Mouse (Mus musculus) lung, postnatal 10 days (tissue): ENCODE measurements at regions not wholly inside any gene's neighbourhood (a gene's known extent, or its start where the extent isn't known, plus 50 kb on each side); places are given as distances from the start of the nearest gene placed in this dataset.

ENCODE experiments used
- DNase-seq: peaks from one replicate; pipeline ENCODE4 v3.0.0; 2021

DNA sequence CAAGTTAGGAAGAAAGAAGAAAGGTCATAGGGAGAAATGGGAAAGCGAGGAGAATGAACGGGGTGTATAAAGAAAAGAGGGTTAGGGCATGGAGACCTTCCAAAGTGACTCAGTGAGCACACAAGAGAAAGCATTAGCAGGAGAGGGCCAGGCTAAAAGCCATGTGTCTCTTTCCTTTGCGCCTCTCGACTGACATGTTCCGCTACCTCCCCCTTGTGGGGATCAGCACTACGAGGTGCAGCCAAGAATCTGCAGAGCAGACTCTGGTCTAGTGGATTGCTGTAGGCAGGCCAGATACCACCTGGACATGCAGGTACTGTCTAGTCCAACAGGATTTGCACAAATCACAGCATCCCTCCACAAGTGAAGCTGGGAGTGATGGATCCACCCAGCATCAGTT, 54.0 kb downstream of the Kcna5 start:
- DNase-seq, result peak; percentile 49

DNA sequence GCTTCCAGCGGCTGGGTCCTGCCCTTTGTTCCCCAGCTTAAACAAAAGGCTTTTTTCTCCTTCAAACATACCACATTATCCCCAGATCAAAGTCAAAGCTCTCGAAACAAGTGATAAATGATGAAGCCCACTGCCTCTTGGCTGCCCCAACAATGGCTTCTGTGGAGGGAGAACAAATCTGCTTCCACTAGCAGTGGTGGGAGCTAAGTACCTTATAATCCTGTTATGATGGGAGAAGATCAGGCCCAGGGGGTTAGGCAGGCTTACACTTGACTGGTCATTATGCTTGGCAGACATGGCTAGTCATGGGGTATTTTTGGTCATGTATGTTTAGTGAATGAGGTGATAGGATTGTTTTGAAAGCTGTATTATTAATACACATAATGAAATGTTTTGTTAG, 57.7 kb downstream of the Kcna5 start:
- no peak for DNase-seq

DNA sequence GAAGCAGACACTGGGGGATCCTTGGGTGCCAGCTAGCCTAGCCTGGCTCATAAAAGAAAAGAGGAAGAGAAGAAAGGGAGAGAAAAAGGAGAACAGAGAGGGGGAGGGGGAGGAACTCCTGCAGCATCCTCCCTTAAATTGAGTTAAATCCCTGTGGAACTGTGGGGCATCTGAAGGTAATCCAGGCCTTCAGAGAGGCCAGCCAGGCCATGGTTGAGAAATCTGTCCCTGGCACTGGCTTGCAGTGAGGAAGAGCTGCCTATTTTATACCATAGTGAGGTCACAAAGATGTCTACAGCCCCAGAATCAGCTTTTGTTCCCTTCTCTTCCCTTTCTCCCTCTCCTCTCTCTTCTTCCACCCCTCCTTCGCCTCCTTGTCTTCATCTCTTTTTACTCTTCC, 58.5 kb downstream of the Kcna5 start:
- no peak for DNase-seq

DNA sequence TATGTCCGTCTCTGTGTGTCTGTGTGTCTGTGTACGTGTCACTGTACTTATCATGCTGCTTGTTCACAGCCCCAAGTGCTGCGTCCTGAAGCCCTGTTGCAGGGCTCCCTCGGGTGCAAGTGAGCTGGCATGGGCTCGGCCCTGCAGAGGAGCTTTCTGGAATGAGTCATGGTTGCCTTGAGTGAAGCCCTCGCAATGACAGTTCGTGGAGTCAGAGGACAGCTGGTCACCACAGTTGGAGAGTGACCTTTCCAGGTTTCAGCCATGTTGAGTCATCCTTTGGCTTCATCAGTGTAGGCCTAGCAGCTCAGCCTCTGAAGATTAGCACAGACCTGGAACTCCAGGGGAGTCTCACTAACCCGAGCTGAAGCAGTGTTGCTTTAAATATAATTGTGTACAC, 59.7 kb downstream of the Kcna5 start:
- no peak for DNase-seq

DNA sequence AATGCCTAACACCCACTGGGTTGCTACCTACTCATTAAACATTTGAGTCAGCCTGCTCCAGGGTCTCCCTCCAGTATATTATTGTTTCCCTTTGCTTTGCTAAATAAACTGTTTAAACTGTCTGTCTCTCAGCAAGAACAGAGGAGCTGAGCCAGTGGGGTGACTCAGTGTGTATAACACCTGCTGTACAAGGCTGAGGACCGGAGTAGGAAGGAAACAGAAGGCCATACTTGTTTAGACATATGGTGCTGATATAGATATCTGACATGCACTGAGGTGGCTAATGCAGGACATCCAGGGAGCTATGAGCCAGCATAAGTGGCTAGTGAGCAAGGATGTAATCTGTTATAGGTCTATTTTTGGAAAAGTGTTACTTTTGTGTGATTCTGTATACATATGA, 81.5 kb downstream of the Kcna5 start:
- no peak for DNase-seq

DNA sequence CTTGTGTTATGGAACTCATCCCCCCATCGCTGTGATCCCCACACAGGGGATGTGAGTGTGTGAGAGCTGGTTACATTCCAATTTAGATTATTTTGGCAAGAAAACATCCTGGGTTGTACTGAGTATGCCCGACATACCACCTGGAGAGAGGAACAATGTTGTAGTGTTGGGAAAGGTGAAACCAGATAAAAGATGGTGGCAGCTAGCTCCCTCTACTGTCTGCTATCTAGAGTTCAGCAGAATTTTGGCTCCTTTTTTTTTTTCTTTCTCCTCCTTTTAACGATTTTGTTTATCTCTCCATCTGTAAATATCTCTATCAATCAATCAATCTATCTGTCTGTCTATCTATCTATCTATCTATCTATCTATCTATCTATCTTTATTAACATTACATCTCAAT, 89.7 kb downstream of the Kcna5 start:
- DNase-seq, result no peak

DNA sequence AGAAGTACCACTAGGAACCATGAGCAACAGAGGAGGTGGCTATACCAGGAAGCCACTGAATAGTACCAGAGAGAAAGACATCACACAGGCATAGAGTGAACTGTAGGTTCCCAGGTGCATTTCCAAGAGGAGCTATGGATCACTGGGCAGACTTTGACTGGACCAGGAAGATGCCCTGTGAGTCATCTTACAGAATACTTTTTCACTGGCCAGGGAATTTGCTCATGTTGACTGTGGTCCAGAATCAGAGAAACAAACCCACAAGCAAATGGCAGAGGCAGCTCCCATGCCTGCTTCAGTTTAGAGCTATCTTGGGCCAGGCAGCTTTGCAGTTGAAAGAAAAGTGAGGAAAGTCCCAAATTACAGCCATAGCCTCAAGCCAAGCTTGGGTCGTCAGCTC, 95.0 kb downstream of the Kcna5 start:
- DNase-seq, result no peak

DNA sequence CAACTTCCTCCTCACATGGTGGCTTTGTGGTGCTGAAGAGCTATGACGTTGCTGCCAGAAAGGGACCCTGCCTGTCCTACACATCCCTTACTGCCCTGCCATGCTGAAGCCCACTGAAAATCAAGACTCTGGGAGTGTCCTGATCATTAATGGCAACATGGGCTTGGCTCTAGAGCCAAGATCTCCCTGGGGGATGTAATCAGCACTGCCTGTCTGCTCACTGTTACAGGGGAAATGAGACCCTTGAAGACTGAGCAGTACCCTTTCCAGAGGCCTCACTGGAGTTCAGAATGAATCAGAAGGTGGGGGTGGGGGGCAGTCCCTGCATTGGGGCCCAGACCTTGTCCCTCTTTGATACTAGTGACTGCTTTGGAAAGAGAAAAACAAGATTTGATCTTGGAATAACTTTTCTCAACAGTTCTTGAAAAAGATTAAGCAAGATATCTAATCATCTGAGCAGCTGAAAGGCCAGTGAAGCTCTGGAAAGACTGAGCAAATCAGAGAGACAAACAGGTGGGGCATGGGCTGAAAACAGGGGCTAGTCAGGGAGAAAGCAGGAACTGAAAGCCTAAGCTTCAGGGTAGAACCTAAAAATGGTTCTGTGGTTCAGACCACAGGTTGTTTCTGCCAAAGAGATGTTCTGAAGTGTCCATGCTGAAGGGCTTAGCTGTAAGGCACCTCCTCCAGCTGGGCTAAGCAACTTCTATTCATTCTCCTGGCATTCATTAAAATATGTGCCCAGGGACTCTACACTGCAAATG, 97.1 kb downstream of the Kcna5 start:
- DNase-seq, result no peak

DNA sequence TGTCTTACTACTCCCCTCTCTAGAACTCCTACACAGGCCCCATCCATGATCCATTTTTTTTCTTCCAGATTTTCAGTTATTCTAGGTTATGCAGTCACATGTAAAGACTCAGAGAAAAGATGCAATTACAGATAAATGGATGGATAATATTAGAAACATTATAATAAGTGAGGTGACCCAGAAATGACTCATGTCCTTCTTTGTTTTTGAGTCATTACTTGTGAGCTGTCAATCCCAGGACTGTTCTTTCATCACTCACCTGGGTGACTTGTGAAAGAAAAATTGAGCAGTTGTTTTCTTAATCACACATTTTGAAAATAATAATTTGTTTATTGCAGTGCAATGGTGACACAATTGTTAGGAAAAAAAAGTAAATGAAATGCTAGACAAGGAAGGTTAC, 108.0 kb downstream of the Kcna5 start:
- DNase-seq, result no peak

DNA sequence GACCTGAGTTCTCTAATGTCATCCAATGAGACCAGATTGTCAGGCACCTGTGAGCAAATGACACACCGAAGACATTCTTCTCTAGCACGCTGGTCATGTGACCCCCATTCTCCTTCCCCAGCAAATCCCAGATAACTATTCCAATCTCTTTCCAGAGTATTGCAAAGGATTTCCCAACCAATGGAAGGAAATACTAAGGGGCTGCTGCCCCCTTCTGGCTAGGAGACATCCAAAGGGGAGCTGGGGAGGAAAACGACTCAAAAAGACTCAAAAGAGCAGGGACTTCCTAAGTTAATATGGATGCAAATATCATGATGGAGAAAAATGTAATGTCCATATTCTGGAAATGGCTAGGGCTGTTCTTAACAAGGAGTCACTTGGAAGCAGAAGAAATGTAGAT, 129.5 kb downstream of the Kcna5 start:
- DNase-seq, result peak; percentile 65

DNA sequence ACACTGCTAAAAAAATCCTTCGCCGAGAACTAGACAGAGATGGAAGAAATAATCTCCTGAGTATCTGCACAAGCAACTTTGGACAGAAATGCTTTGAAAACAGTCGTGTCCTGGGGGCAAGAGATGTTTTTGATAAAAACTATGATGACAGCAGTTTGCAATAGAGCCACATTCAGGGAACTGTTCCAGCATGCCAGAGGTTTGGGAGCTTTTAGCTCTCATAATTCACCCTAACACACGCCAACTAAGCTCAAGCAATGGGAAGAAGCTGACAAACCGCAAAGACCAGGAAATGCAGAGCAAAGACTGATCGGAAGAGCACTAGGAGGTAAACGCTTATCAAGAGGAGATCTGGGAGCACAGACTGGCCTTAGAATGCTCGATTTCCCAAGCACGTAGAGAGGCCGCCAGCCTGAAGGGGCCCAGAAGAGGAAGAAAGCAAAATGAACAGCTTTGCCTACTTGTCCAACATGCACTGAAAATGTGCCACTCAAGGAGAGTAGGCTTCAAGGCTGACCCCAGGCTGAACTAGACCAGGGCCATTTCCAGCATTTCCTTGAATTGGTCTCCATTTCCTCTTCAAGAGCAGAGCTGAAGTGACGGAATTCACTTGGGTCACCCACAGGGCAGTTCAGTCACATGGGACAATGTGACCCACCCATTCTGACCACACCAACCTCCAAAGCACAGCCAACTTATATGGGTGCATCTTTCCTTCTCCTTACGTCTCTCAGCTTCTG, 130.7 kb downstream of the Kcna5 start:
- DNase-seq, result peak; percentile 59

DNA sequence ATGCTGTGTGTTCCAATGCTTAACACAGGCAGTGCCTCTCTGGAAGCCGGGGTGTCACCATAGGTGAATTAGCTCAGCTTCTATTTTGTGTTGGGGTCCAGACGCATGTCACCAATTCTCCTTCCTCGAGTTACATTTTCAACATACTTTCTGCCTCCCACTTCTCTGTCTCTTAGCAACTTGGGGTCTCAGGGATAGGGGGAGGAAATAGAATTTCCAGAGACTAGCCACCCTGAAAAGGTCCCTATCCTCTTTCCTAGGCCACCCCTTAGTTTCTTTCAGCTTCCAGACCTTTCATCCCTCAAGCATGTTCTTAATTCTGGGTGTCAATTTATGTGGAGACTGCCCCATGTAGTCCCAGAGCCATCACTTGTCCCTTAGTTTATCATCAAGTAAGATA, 135.6 kb downstream of the Kcna5 start:
- no peak for DNase-seq

DNA sequence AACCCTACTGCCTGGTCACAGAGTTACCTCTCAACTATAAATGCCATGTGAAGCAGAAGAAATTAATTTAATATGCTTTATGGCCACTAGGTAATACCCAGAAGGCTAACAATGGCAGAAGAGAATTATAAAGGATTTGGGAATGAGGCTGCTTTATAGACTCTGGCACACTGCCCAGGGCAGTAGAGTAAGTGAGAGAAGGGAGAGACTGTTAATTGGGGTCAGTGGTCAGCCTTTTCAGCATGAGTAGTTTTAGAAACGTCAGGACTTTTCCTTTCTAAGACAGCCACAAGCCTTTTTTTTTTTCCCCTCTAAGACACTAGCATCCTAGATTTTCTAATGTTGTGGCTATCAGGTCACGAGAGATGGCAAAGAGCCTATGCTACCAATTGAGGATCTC, 136.6 kb downstream of the Kcna5 start:
- no peak for DNase-seq

DNA sequence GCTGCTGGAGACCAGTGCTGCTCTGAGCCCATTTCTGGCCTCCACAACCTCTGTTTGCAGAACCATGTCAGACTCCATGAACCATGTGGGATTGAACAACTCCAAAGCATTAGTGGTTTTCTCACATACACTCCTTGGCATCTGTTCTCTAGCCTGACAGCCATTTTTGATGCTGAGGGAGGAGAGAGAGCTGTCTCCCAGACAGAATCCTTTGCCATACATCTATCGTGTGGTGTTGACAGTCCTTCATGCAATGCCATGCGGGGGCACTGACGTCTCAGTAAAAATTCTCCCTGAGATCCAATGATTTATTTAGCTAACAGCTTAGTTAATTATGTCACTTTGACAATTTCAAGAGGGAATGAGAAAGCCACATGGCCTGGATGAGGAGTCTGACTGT, 140.2 kb downstream of the Kcna5 start:
- no peak for DNase-seq

DNA sequence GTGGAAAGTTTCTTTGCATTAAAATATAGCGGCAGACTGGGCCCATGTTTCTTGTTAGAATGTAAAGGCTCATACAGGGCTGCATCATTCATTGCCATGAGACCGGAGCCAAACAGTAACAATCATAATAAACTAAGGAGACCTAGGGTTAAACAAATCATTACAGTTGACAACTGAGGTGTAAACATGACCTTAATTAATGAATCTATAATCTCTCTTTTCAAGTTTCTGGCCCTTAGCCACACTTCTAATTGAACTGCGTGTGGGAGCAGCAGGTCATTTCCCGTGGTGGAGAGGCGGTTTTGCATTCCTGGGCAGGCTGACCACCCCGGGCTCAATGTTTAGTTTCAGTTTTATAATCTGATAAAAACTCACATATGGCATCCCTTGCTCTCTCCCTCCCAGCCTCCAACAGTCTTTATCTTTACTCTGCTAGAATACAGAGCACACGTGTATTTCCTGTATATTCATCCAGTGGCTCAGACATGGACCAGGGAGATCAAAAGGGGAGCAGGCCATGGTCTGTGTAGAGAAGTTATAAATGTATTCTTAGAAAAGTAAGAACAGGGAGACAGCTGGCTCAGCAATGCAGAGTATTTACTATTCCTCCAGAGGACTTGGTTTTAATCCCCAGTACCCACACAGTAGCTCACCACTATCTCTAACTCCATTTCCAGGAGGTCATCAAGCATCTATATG, 141.0 kb downstream of the Kcna5 start:
- no peak for DNase-seq

DNA sequence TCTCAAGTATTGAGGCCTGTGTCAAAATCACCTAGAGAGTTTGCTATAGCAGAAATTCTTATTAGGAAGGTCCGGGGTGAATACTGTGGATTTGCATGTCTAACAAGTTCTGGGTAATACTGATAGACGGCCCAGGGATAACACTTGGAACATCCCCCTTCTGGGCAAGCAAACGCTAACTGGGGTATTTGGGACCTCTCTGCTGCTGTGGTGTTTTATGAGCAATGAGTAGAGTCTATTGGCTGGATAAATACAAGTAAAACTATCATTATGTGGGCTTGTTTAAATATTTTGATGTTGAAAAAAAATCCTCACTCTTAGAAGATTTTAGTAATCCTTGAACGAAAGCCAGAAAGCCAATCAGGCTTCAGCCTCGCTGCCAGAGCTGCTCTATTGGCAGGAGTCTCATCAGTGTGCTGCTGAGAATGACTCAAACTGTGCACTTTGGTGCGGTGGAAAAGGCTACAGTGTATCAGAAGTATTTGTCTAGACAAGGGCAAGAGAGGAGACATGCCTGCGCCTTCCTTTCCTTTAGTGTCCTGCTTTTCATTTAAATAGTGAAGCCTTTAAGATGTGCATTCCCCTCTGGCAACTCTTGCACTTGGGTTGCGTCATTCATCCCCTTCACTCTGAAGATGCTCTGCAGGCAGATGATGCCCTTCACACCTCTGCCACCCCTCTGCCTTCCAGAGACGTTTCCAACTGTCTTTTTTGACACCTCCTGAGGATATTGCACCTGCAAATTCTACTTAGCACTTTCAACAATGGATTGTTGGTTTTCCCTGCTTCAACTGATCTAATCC, 150.8 kb downstream of the Kcna5 start:
- DNase-seq, result peak; percentile 49

DNA sequence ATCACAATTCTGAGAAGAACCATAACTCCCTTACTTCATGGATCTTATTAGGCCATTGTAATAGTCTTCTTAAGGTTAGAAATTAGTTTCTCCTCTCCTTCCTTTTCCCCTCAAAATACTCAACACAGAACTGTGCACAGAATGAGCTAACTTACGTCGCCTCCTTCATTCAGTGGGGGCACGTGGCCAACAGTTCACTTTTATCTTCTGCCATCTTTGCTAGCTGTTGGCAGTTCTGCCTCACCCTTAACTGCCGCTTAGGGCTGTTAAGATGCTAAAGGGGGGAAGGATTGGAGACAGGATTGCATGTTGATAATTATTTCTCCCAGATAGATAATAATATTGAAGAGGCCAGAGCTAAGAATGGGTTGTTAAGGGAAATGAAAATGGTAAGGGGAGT, 158.0 kb downstream of the Kcna5 start:
- peak; percentile 24 for DNase-seq

DNA sequence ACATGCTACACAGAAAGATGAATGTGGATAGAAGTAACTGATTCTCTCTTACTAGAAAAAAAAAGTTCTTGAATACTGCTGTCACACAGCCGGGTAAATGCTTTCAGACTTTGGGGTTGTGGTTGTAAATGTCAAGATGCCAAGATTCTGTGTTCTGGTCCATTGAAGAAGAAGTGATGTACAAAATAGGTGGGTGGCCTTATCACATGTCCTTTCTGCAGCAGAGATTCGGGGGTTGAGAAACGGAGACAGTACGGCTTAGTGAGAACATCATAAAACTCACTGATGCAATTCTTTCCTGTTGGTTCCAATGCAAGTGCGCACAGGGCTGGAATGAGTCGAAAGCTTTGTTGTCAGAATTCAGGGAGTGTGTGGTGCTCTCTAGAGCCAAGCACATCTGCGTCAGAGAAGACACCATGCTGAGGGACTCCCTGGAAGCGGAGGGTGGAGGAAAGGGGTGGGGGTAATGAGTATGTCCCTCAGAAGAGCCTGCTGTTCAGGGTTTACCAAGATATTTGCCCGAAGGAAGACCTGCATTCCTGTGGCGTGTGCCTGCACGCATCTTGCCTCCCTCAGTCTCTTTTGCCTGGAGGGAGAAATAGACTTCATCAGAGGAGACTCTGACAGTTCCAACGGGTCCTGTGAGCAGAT, 160.1 kb downstream of the Kcna5 start:
- no peak for DNase-seq

DNA sequence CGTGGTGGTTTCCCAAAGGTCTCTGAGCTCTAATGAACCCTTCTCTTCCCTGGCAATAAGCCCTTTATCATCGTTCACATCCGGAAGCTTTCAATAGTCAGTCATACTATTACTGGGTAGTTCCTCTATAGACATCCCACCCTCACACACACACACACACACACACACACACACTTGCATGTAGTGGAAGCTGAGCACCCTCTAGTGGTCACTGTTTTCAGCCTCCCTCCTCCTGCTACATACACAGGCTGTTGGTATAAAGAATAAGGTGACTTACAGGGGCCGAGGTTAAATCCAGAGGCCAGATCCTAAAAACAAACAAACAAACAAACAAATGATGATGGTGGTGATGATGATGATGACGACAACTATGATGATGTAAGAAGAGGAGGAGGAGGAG, 163.2 kb downstream of the Kcna5 start:
- peak; percentile 70 for DNase-seq

DNA sequence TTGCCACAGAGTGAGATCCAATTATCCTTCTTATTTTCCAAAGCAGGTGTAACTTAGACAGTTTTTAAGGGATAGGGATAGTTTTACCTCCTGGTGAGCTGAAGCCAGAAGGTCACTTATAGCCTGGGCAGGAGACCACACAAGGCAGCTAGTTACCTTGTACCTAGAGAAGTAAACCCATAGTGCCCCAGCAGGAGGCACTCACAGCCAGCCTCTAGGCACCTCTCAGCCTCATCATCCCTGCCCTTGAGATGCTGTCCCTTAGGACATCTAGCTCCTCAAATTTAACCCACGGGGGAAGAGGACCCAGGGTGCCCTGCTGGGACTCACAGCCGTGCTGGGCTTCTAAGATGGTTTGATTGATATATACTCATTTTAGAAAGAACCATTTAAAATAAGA, 163.7 kb downstream of the Kcna5 start:
- no peak for DNase-seq

DNA sequence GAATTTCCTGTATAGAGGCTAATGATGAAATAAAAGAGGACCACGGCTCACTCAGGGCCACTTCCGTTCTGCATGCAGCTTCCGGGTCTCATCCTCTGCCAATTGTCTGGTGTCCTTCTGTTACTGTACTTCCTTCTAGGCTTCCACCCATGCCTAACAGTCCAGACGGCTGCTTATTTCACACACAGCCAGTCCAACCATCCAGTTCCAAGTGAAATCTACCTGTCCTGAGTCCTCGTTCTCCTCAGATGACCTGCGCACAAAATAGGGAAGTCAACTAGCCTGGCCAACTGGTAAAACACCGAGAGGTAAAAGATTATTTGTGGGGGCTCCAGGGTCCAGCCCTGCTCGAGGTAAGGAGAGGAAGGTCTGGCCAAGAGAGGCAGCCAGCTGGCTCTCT, 169.7 kb downstream of the Kcna5 start:
- DNase-seq, result no peak

DNA sequence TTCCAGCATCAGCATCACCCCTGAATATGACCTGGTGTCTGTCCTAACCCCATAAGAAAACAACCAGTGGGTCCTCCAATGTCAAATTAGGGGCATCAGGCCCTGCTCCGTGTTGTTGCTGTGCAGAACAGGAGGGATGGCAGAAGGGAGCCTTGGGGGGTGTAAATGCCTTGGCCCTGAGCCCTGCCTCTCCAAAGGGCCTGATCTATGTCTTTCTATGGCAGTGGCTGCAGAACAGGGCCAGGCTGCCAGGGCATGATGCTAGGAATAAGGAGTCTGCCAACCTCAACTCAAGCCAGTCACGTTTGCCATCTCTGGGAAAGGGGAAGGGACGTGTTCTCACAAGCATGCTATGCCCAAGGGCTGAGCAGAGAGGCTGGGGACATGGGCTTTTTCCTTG, 172.9 kb downstream of the Kcna5 start:
- DNase-seq, result no peak

DNA sequence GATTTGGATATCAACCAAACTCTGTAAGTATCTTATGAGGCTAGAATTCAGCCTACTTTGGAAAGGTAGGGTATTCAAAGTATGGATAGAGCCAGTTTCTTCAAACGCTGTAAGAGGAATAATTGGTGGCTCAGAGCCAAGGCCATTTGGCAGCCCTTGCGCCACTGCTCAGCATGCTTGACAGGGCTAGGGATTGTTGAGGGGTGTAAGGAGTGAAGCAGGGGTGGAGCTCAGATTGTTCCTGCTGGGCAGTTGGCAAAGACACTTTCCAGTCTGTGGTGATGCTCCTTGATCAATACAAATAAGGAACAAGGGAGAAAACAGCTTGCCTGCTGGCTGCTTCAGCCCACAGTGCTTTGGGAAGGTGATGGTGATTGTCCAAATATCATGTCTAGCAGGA, 181.9 kb downstream of the Kcna5 start:
- DNase-seq, result peak; percentile 17
